Comparison of ENCODE assay signal across 18 mouse cellular contexts in the genomic region with DNA sequence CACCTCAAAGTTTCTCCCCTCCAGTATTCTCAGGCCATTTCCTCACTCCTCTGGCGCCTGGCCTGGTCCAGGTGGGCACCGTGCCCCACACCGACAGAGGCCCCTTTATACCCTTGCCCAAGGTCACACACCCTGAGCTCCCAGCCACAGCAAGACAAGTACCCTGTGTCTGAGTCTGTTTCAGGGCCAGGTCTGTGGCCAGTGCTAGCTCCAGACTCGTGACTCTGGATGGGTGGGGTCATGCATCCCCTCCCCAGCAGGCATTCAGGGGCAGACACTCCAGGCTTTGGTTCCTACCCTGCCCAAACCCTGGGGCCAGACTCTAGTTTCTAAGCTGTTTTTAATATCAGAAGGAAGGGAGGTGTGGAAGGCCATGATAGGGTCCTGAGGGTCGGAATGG. TPM values are rescaled to one million over a fixed set of nuclear protein-coding genes. Genes with fewer than 3 reads are reported as not detected.
"Had no signal": no experiment of that assay in that cellular context is flagged by ENCODE, and none has a peak within 500 bp of the region (broad histone marks: within the 10 kb centered on the region; RNA-seq: fewer than 3 reads in every experiment).

No protein-coding gene starts in this region.

- H3K27ac ChIP-seq: left cerebral cortex, adult 2 months; liver, embryonic 14.5 days; midbrain, embryonic 12.5 days had no signal

- H3K4me3 ChIP-seq: left cerebral cortex, adult 2 months; midbrain, embryonic 12.5 days had no signal

- ATAC-seq: midbrain, embryonic 16.5 days had no signal

- H3K27me3 ChIP-seq: midbrain, embryonic 12.5 days had no signal

- H3K4me2 ChIP-seq: midbrain, embryonic 12.5 days had no signal

- H3K9ac ChIP-seq: liver, embryonic 14.5 days; midbrain, embryonic 12.5 days had no signal

- DNase-seq: kidney, postnatal 14 days; lung, adult 18-20 months; right cerebral cortex, adult 18-20 months; right cerebral cortex, postnatal 25 days; thymus, postnatal 4 days had no signal

- H3K4me1 ChIP-seq: midbrain, embryonic 12.5 days had no signal

- H3K36me3 ChIP-seq: midbrain, embryonic 12.5 days had no signal

- H3K9me3 ChIP-seq: midbrain, embryonic 12.5 days had no signal

RNA-seq across cellular contexts. Expression of a gene that starts 10.4 kb away (rescaled TPM):
- total RNA-seq: liver, adult 2 months; megakaryocyte-erythroid progenitor cell, adult 5-6 weeks had no signal
- polyA plus RNA-seq: liver, adult 2 months; liver, embryonic 14.5 days had no signal

RNA-seq across cellular contexts. Expression of a gene that starts 31.8 kb away (rescaled TPM):
- total RNA-seq: layer of hippocampus, adult 8-10 months; layer of hippocampus, postnatal 14 days; left cerebral cortex, adult 2 months; left cerebral cortex, postnatal 14 days; liver, adult 2 months; megakaryocyte-erythroid progenitor cell, adult 5-6 weeks had no signal
- polyA plus RNA-seq: large intestine, adult 2 months; liver, adult 2 months; lung, embryonic 16.5 days; midbrain, embryonic 16.5 days; neural tube, embryonic 14.5 days; small intestine, adult 2 months had no signal
